Mouse (Mus musculus): ENCODE results near the gene Eprs. TPM values are rescaled to one million over a fixed set of nuclear protein-coding genes. Genes with fewer than 3 reads are reported as not detected.

Eprs gene
- polyA plus RNA-seq, 1 experiment from 2014 or later: 128 TPM

- H3K36me3 ChIP-seq (replicated peaks): peaks cover 21% of the 10 kb centered on the region
- 12% methylated on average over 3 of the region's 3 CpGs for whole genome bisulfite sequencing
Measured at GRCm38 (mm10) chr1:185336535-185336934, 26.3 kb upstream of the Eprs start.

DNA sequence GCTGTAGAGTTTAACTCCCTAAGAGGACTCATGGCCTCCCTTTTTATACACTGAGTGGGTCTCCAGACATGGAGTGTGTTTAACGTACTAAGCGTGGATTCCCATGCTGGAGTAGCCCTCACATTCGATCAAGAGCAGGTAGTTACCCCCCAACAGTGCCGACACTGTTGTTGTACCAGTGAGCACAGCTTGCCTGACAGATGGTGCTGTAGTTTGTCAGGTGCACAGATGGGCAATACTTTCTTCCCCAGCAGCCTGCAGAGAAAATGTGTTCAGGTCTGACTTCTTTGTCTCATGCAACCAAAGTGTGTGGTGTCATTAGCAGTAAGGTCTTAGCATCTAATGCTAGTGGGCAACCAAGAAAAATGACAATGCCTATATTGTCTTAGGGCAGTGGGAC lies 20.4 kb upstream of the Eprs start:
- H3K4me3 ChIP-seq (replicated peaks): no peak overlapping the region
- no peak overlapping the region for H3K9ac ChIP-seq
- peak overlapping the region; percentile 42; the same call in 1 of the 2 replicates for H3K27ac ChIP-seq
- no peak for ATAC-seq (ENCODE audit: low FRiP score)
- H3K4me1 ChIP-seq: no peaks in the 10 kb centered on the region
- H3K9me3 ChIP-seq: no peaks in the 10 kb centered on the region
- no peaks in the 10 kb centered on the region for H3K27me3 ChIP-seq
- H3K4me2 ChIP-seq: no peak overlapping the region
- peaks cover 69% of the 10 kb centered on the region for H3K36me3 ChIP-seq (replicated peaks)
- WGBS: 88% methylated on average over 4 of the region's 4 CpGs

More at GRCm38 (mm10) chr1:185336535-185336934, 26.3 kb upstream of the Eprs start:
- H3K4me2 ChIP-seq: no peak overlapping the region
- H3K4me1 ChIP-seq: peaks cover 36% of the 10 kb centered on the region
- no peak overlapping the region for H3K4me3 ChIP-seq (replicated peaks)
- H3K9ac ChIP-seq: no peak overlapping the region
- H3K27me3 ChIP-seq: no peaks in the 10 kb centered on the region
- ATAC-seq (ENCODE audit: low FRiP score): no peak
- H3K9me3 ChIP-seq: no peaks in the 10 kb centered on the region
- no peak overlapping the region for H3K27ac ChIP-seq

- Histone ChIP-seq H3K4me3 (replicated peaks) (no peak overlapping the region), H3K4me1 (no peaks in the 10 kb centered on the region), H3K27me3 (no peaks in the 10 kb centered on the region), H3K4me2 (no peak overlapping the region), H3K9ac (no peak overlapping the region), H3K9me3 (no peaks in the 10 kb centered on the region), H3K27ac (no peak overlapping the region), H3K36me3 (replicated peaks) (peaks cover 78% of the 10 kb centered on the region)
- 81% methylated on average over 8 of the region's 8 CpGs for WGBS
- no peak for ATAC-seq (ENCODE audit: low FRiP score)
Measured at GRCm38 (mm10) chr1:185343422-185343821, 19.4 kb upstream of the Eprs start.

DNA sequence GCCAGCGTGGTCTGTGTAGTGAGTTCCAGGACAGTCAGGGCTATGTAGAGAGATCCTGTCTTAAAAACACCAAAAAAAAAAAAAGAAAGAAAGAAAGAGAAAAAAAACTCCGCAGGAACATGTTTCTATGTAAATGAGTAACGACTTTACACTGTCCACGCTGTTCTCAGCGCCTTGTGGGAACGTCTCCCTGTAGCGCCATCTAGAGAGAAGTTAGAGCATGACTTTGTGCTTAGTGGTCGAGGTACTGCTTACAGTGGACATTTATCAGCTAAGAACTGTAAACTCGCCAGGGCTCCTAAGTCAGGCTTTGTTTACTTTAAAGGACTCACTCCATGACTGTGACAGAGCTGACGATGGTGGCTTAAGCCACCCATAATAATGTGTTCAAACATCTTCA lies 16.7 kb upstream of the Eprs start:
- WGBS: 80% methylated on average over 10 of the region's 10 CpGs

GRCm38 (mm10) chr1:185349741-185350140 lies 13.1 kb upstream of the Eprs start:
- no peak for ATAC-seq (ENCODE audit: low FRiP score)
- no peaks in the 10 kb centered on the region for H3K9me3 ChIP-seq
- no peak overlapping the region for H3K27ac ChIP-seq
- H3K27me3 ChIP-seq: no peaks in the 10 kb centered on the region
- H3K4me3 ChIP-seq (replicated peaks): no peak overlapping the region
- H3K36me3 ChIP-seq (replicated peaks): peaks cover 87% of the 10 kb centered on the region
- H3K9ac ChIP-seq: no peak overlapping the region
- WGBS: 94% methylated on average over 14 of the region's 14 CpGs
- H3K4me2 ChIP-seq: no peak overlapping the region
- no peaks in the 10 kb centered on the region for H3K4me1 ChIP-seq

More for the DNA sequence above, 16.7 kb upstream of the Eprs start:
- no peaks in the 10 kb centered on the region for H3K9me3 ChIP-seq
- H3K36me3 ChIP-seq (replicated peaks): peaks cover 85% of the 10 kb centered on the region
- H3K27me3 ChIP-seq: no peaks in the 10 kb centered on the region
- H3K27ac ChIP-seq: no peak overlapping the region
- no peak overlapping the region for H3K4me3 ChIP-seq (replicated peaks)
- H3K4me2 ChIP-seq: no peak overlapping the region
- no peak overlapping the region for H3K9ac ChIP-seq
- no peak for ATAC-seq (ENCODE audit: low FRiP score)
- H3K4me1 ChIP-seq: no peaks in the 10 kb centered on the region

DNA sequence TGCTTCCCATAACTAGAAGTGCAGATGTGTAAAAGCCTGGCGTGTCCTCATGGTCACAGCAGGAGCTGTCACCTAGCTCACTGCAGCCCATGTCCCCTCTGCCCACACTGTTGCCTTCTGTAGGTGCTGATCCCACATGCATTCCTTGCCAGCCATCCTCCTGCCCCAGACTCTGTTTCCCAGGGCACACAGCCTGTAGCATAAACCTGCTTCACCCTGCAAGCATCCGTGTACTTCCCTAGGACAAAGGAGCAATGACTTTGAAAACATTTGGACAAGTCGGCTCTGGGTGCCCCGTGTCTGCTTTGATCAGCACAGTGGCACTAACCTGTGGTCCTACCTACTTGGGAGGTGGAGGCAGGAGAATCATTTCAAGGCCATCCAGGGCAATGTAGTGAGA lies 12.2 kb upstream of the Eprs start:
- WGBS: 92% methylated on average over 4 of the region's 4 CpGs
- Histone ChIP-seq H3K36me3 (replicated peaks) (peaks cover 87% of the 10 kb centered on the region), H3K9me3 (no peaks in the 10 kb centered on the region), H3K27me3 (no peaks in the 10 kb centered on the region), H3K27ac (no peak overlapping the region), H3K4me1 (no peaks in the 10 kb centered on the region), H3K4me3 (replicated peaks) (no peak overlapping the region), H3K9ac (no peak overlapping the region), H3K4me2 (no peak overlapping the region)
- no peak for ATAC-seq (ENCODE audit: low FRiP score)

DNA sequence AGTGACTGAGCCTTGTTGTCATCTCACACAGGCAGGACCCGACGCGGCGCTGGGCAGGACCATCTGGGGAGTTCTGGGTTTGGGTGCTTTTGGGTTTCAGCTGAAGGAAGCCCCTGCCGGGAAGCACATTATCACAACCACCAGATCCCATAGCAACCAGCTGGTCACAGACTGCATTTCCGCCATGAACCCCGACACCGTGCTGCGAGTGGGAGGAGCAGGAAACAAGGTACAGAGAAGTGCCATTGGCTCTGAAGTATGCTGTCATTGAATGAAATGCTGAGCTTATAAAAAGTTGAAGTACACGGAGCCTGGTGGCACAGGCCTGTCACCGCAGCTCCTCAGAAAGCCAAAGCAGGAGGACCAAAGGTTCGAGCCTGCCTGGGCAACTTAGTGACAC lies 10.7 kb upstream of the Eprs start:
- peaks cover 80% of the 10 kb centered on the region for H3K36me3 ChIP-seq (replicated peaks)
- H3K4me3 ChIP-seq (replicated peaks): no peak overlapping the region
- H3K4me1 ChIP-seq: no peaks in the 10 kb centered on the region
- H3K27me3 ChIP-seq: no peaks in the 10 kb centered on the region
- no peak for ATAC-seq (ENCODE audit: low FRiP score)
- H3K9ac ChIP-seq: no peak overlapping the region
- H3K9me3 ChIP-seq: no peaks in the 10 kb centered on the region
- no peak overlapping the region for H3K4me2 ChIP-seq
- 95% methylated on average over 12 of the region's 12 CpGs for WGBS
- H3K27ac ChIP-seq: no peak overlapping the region

DNA sequence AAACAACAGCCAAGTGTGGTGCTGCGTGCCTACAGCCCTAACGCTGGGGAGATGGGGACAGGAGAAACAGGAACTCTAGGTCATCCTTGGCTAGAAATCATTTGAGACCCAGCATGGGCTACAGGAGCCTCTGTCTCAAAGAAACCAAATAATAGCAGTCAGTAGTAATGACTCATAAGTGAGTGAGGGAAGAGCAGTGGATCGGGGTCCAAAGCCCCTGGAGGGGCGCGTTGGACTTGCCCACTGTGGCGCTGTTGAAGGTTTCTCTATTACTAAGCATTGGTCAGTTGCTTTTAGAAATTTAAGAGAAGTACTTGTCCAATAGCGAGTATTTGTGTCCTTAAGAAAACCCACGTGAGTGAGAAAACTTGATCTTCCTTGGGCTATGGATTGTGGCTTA lies 9.5 kb upstream of the Eprs start:
- ATAC-seq (ENCODE audit: low FRiP score): no peak
- 97% methylated on average over 8 of the region's 8 CpGs for WGBS
- Histone ChIP-seq H3K36me3 (replicated peaks) (peaks cover 76% of the 10 kb centered on the region), H3K9me3 (no peaks in the 10 kb centered on the region), H3K27me3 (no peaks in the 10 kb centered on the region), H3K27ac (no peak overlapping the region), H3K4me2 (no peak overlapping the region), H3K4me1 (no peaks in the 10 kb centered on the region), H3K4me3 (replicated peaks) (no peak overlapping the region), H3K9ac (no peak overlapping the region)

DNA sequence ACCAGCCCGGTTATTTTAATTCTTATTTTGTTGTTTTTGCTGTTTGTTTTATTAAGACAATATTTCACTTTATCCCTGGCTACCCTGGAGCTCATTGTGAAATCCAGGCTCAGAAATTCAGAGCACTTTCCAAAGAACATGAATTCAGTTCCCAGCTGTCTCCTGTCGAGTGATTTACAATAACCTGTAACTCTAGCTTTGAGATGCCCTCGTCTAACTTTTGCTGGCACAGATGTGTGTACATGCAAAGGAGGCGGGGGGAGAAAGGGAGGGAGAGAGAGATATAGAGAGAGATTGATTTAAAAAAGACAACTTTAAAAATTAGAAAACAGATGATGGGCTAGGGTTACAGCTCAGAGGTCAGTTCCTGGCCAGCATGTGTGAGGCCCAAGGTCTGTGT lies 8.1 kb upstream of the Eprs start:
- WGBS: 86% methylated on average over 4 of the region's 4 CpGs

GRCm38 (mm10) chr1:185356246-185356645 lies 6.6 kb upstream of the Eprs start:
- no peak overlapping the region for H3K4me2 ChIP-seq
- H3K36me3 ChIP-seq (replicated peaks): peaks cover 54% of the 10 kb centered on the region
- H3K27me3 ChIP-seq: no peaks in the 10 kb centered on the region
- H3K9me3 ChIP-seq: no peaks in the 10 kb centered on the region
- H3K9ac ChIP-seq: no peak overlapping the region
- H3K4me1 ChIP-seq: no peaks in the 10 kb centered on the region
- no peak for ATAC-seq (ENCODE audit: low FRiP score)
- H3K4me3 ChIP-seq (replicated peaks): no peak overlapping the region
- H3K27ac ChIP-seq: no peak overlapping the region
- 97% methylated on average over 8 of the region's 8 CpGs for WGBS

More for the DNA sequence above, 8.1 kb upstream of the Eprs start:
- ATAC-seq (ENCODE audit: low FRiP score): no peak
- Histone ChIP-seq H3K36me3 (replicated peaks) (peaks cover 69% of the 10 kb centered on the region), H3K4me3 (replicated peaks) (no peak overlapping the region), H3K9me3 (no peaks in the 10 kb centered on the region), H3K27me3 (no peaks in the 10 kb centered on the region), H3K4me1 (no peaks in the 10 kb centered on the region), H3K9ac (no peak overlapping the region), H3K4me2 (no peak overlapping the region), H3K27ac (no peak overlapping the region)

GRCm38 (mm10) chr1:185358211-185358610 lies 4.6 kb upstream of the Eprs start:
- H3K4me1 ChIP-seq: peaks cover 8% of the 10 kb centered on the region
- no peaks in the 10 kb centered on the region for H3K27me3 ChIP-seq
- no peak overlapping the region for H3K27ac ChIP-seq
- peaks cover 36% of the 10 kb centered on the region for H3K36me3 ChIP-seq (replicated peaks)
- H3K9me3 ChIP-seq: no peaks in the 10 kb centered on the region
- no peak overlapping the region for H3K4me3 ChIP-seq (replicated peaks)
- no peak for ATAC-seq (ENCODE audit: low FRiP score)
- WGBS: 89% methylated on average over 4 of the region's 4 CpGs
- H3K9ac ChIP-seq: no peak overlapping the region
- no peak overlapping the region for H3K4me2 ChIP-seq

DNA sequence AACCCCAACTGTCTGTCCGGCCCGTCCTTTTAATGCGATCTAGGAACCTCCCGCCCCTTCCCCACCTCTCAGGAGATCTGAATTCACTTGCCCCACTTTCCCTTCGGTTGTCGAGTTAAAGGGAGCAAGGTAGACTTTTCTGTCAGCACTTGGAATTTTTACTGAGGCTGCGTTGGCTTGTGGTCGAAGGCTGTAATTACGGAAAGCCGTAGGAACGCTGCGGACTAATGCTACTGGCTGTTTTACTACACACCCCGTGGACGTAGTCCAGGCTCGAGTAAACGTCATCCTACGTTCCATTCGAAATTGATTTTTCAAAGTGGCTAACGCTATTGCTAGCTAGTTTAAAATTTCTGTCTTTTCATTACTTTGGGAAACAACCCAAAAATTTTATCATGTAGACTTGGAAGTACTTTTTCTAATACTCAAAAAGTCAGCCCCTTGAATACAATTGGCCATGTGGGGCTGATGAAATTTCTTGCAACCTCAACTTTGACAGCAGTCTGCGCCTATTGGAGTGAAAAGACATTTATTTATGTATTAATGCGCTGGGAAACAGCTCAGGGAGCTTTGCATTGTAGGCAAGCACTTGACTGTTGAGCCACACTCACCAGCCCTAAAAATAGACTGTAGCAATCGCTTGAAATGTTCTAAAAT lies 810 bp downstream of the Eprs start:
- Histone ChIP-seq H3K4me2 (peak overlapping the region; percentile 67), H3K4me1 (peaks cover 25% of the 10 kb centered on the region), H3K36me3 (replicated peaks) (peaks cover 12% of the 10 kb centered on the region; the same call in 1 of the 2 replicates), H3K4me3 (replicated peaks) (peak overlapping the region; percentile 72), H3K9ac (peak overlapping the region; percentile 68), H3K27ac (peak overlapping the region; percentile 86), H3K27me3 (no peaks in the 10 kb centered on the region), H3K9me3 (no peaks in the 10 kb centered on the region)
- peak; percentile 52 for ATAC-seq (ENCODE audit: low FRiP score)
- WGBS: 6% methylated on average over 22 of the region's 22 CpGs

GRCm38 (mm10) chr1:185364183-185364540 lies 1.3 kb downstream of the Eprs start:
- Histone ChIP-seq H3K9ac (peak overlapping the region; percentile 68; the same call in 1 of the 2 replicates), H3K4me1 (peaks cover 25% of the 10 kb centered on the region), H3K4me3 (replicated peaks) (peak overlapping the region; percentile 72), H3K9me3 (no peaks in the 10 kb centered on the region), H3K27me3 (no peaks in the 10 kb centered on the region), H3K4me2 (peak overlapping the region; percentile 67), H3K27ac (no peak overlapping the region), H3K36me3 (replicated peaks) (0 out of 2 replicates have a peak, but pooled peaks cover 10% of the 10 kb centered on the region)
- 50% methylated on average over 6 of the region's 6 CpGs for WGBS
- ATAC-seq (ENCODE audit: low FRiP score): no peak

Measured in forebrain, embryonic 12.5 days (tissue).